Mouse (Mus musculus): ENCODE measurements at regions not wholly inside any gene's neighbourhood (a gene's known extent, or its start where the extent isn't known, plus 50 kb on each side); places are given as distances from the start of the nearest gene placed in this dataset.

- 92% methylated on average over 7 of the region's 7 CpGs for WGBS
- no peak overlapping the region for H3K9ac ChIP-seq (ENCODE audit: low read length)
- H3K9me3 ChIP-seq (ENCODE audit: control insufficient read depth, low read length), result no peaks in the 10 kb centered on the region
- H3K4me1 ChIP-seq (ENCODE audit: control insufficient read depth, insufficient read depth, low read length), result no peaks in the 10 kb centered on the region
- ATAC-seq (ENCODE audit: insufficient number of reproducible peaks, low FRiP score, low TSS enrichment, low read depth) (no peak), DNase-seq (ENCODE audit: low spot score) (no peak)
- no peak overlapping the region for H3K4me3 ChIP-seq (ENCODE audit: low read depth, low read length)
- no peak overlapping the region for H3K27ac ChIP-seq (replicated peaks; ENCODE audit: low read depth, low read length)
- no peaks in the 10 kb centered on the region for H3K36me3 ChIP-seq (ENCODE audit: control insufficient read depth, insufficient read depth, low read length)
- H3K27me3 ChIP-seq (ENCODE audit: control insufficient read depth, insufficient read depth, low read length), result no peaks in the 10 kb centered on the region
- no peak overlapping the region for H3K4me2 ChIP-seq (ENCODE audit: low read depth, severe bottlenecking)
These were observed 70.5 kb downstream of the Tmx1 start for GRCm38 (mm10) chr12:70523379-70523778.

GRCm38 (mm10) chr12:70524703-70525102, 71.8 kb downstream of the Tmx1 start:
- no peak overlapping the region for H3K4me2 ChIP-seq (ENCODE audit: low read depth, severe bottlenecking)
- H3K36me3 ChIP-seq (ENCODE audit: control insufficient read depth, insufficient read depth, low read length), result no peaks in the 10 kb centered on the region
- H3K9me3 ChIP-seq (ENCODE audit: control insufficient read depth, low read length), result no peaks in the 10 kb centered on the region
- no peak overlapping the region for H3K4me3 ChIP-seq (ENCODE audit: low read depth, low read length)
- no peaks in the 10 kb centered on the region for H3K4me1 ChIP-seq (ENCODE audit: control insufficient read depth, insufficient read depth, low read length)
- no peak overlapping the region for H3K9ac ChIP-seq (ENCODE audit: low read length)
- WGBS, result 89% methylated on average over 4 of the region's 4 CpGs
- H3K27ac ChIP-seq (replicated peaks; ENCODE audit: low read depth, low read length), result no peak overlapping the region
- H3K27me3 ChIP-seq (ENCODE audit: control insufficient read depth, insufficient read depth, low read length), result no peaks in the 10 kb centered on the region
- DNase-seq (ENCODE audit: low spot score), result no peak
- ATAC-seq (ENCODE audit: insufficient number of reproducible peaks, low FRiP score, low TSS enrichment, low read depth), result no peak

- Histone ChIP-seq H3K4me1 (ENCODE audit: control insufficient read depth, insufficient read depth, low read length) (no peaks in the 10 kb centered on the region), H3K9ac (ENCODE audit: low read length) (no peak overlapping the region), H3K27me3 (ENCODE audit: control insufficient read depth, insufficient read depth, low read length) (no peaks in the 10 kb centered on the region), H3K9me3 (ENCODE audit: control insufficient read depth, low read length) (no peaks in the 10 kb centered on the region), H3K4me3 (ENCODE audit: low read depth, low read length) (no peak overlapping the region), H3K27ac (replicated peaks; ENCODE audit: low read depth, low read length) (no peak overlapping the region), H3K36me3 (ENCODE audit: control insufficient read depth, insufficient read depth, low read length) (no peaks in the 10 kb centered on the region), H3K4me2 (ENCODE audit: low read depth, severe bottlenecking) (no peak overlapping the region)
- DNase-seq (ENCODE audit: low spot score) (no peak), ATAC-seq (ENCODE audit: insufficient number of reproducible peaks, low FRiP score, low TSS enrichment, low read depth) (no peak)
These were observed 78.8 kb downstream of the Tmx1 start for GRCm38 (mm10) chr12:70531661-70532060.

GRCm38 (mm10) chr12:70532225-70532624, 79.3 kb downstream of the Tmx1 start:
- Histone ChIP-seq H3K27ac (replicated peaks; ENCODE audit: low read depth, low read length) (no peak overlapping the region), H3K27me3 (ENCODE audit: control insufficient read depth, insufficient read depth, low read length) (no peaks in the 10 kb centered on the region), H3K9me3 (ENCODE audit: control insufficient read depth, low read length) (no peaks in the 10 kb centered on the region), H3K4me2 (ENCODE audit: low read depth, severe bottlenecking) (no peak overlapping the region), H3K4me3 (ENCODE audit: low read depth, low read length) (no peak overlapping the region), H3K36me3 (ENCODE audit: control insufficient read depth, insufficient read depth, low read length) (no peaks in the 10 kb centered on the region), H3K4me1 (ENCODE audit: control insufficient read depth, insufficient read depth, low read length) (no peaks in the 10 kb centered on the region), H3K9ac (ENCODE audit: low read length) (no peak overlapping the region)
- DNase-seq (ENCODE audit: low spot score) (no peak), ATAC-seq (ENCODE audit: insufficient number of reproducible peaks, low FRiP score, low TSS enrichment, low read depth) (no peak)
- 81% methylated on average over 10 of the region's 10 CpGs for WGBS

GRCm38 (mm10) chr12:70532843-70533242, 79.9 kb downstream of the Tmx1 start:
- Histone ChIP-seq H3K4me2 (ENCODE audit: low read depth, severe bottlenecking) (no peak overlapping the region), H3K36me3 (ENCODE audit: control insufficient read depth, insufficient read depth, low read length) (no peaks in the 10 kb centered on the region), H3K27me3 (ENCODE audit: control insufficient read depth, insufficient read depth, low read length) (no peaks in the 10 kb centered on the region), H3K4me3 (ENCODE audit: low read depth, low read length) (no peak overlapping the region), H3K4me1 (ENCODE audit: control insufficient read depth, insufficient read depth, low read length) (no peaks in the 10 kb centered on the region), H3K9me3 (ENCODE audit: control insufficient read depth, low read length) (no peaks in the 10 kb centered on the region), H3K9ac (ENCODE audit: low read length) (no peak overlapping the region), H3K27ac (replicated peaks; ENCODE audit: low read depth, low read length) (peak overlapping the region; percentile 61; the same call in 1 of the 2 replicates)
- ATAC-seq (ENCODE audit: insufficient number of reproducible peaks, low FRiP score, low TSS enrichment, low read depth) (no peak), DNase-seq (ENCODE audit: low spot score) (peak; percentile 37)
- 70% methylated on average over 10 of the region's 10 CpGs for WGBS

- H3K9me3 ChIP-seq (ENCODE audit: control insufficient read depth, low read length), result no peaks in the 10 kb centered on the region
- no peaks in the 10 kb centered on the region for H3K36me3 ChIP-seq (ENCODE audit: control insufficient read depth, insufficient read depth, low read length)
- no peak overlapping the region for H3K4me2 ChIP-seq (ENCODE audit: low read depth, severe bottlenecking)
- ATAC-seq (ENCODE audit: insufficient number of reproducible peaks, low FRiP score, low TSS enrichment, low read depth) (no peak), DNase-seq (ENCODE audit: low spot score) (no peak)
- no peak overlapping the region for H3K27ac ChIP-seq (replicated peaks; ENCODE audit: low read depth, low read length)
- H3K27me3 ChIP-seq (ENCODE audit: control insufficient read depth, insufficient read depth, low read length), result no peaks in the 10 kb centered on the region
- 69% methylated on average over 12 of the region's 12 CpGs for WGBS
- H3K9ac ChIP-seq (ENCODE audit: low read length), result no peak overlapping the region
- no peak overlapping the region for H3K4me3 ChIP-seq (ENCODE audit: low read depth, low read length)
- no peaks in the 10 kb centered on the region for H3K4me1 ChIP-seq (ENCODE audit: control insufficient read depth, insufficient read depth, low read length)
These were observed 80.6 kb downstream of the Tmx1 start for GRCm38 (mm10) chr12:70533375-70533935.

- DNase-seq (ENCODE audit: low spot score) (no peak), ATAC-seq (ENCODE audit: insufficient number of reproducible peaks, low FRiP score, low TSS enrichment, low read depth) (no peak)
- H3K9ac ChIP-seq (ENCODE audit: low read length), result no peak overlapping the region
- 92% methylated on average over 4 of the region's 4 CpGs for WGBS
- no peak overlapping the region for H3K4me2 ChIP-seq (ENCODE audit: low read depth, severe bottlenecking)
- H3K9me3 ChIP-seq (ENCODE audit: control insufficient read depth, low read length), result no peaks in the 10 kb centered on the region
- H3K4me1 ChIP-seq (ENCODE audit: control insufficient read depth, insufficient read depth, low read length), result 0 out of 2 replicates have a peak, but pooled peaks cover 2% of the 10 kb centered on the region
- no peak overlapping the region for H3K27ac ChIP-seq (replicated peaks; ENCODE audit: low read depth, low read length)
- H3K4me3 ChIP-seq (ENCODE audit: low read depth, low read length), result no peak overlapping the region
- H3K36me3 ChIP-seq (ENCODE audit: control insufficient read depth, insufficient read depth, low read length), result no peaks in the 10 kb centered on the region
- H3K27me3 ChIP-seq (ENCODE audit: control insufficient read depth, insufficient read depth, low read length), result no peaks in the 10 kb centered on the region
These were observed 86.2 kb downstream of the Tmx1 start for GRCm38 (mm10) chr12:70539124-70539523.

GRCm38 (mm10) chr12:70539856-70540255, 87.0 kb downstream of the Tmx1 start:
- ATAC-seq (ENCODE audit: insufficient number of reproducible peaks, low FRiP score, low TSS enrichment, low read depth), result no peak
- Histone ChIP-seq H3K4me2 (ENCODE audit: low read depth, severe bottlenecking) (no peak overlapping the region), H3K4me3 (ENCODE audit: low read depth, low read length) (no peak overlapping the region), H3K36me3 (ENCODE audit: control insufficient read depth, insufficient read depth, low read length) (no peaks in the 10 kb centered on the region), H3K9me3 (ENCODE audit: control insufficient read depth, low read length) (no peaks in the 10 kb centered on the region), H3K27ac (replicated peaks; ENCODE audit: low read depth, low read length) (no peak overlapping the region), H3K9ac (ENCODE audit: low read length) (no peak overlapping the region), H3K27me3 (ENCODE audit: control insufficient read depth, insufficient read depth, low read length) (no peaks in the 10 kb centered on the region), H3K4me1 (ENCODE audit: control insufficient read depth, insufficient read depth, low read length) (0 out of 2 replicates have a peak, but pooled peaks cover 2% of the 10 kb centered on the region)
- WGBS, result 93% methylated on average over 14 of the region's 14 CpGs
- no peak for DNase-seq (ENCODE audit: low spot score)

GRCm38 (mm10) chr12:70541432-70541831, 88.5 kb downstream of the Tmx1 start:
- Histone ChIP-seq H3K9me3 (ENCODE audit: control insufficient read depth, low read length) (no peaks in the 10 kb centered on the region), H3K27ac (replicated peaks; ENCODE audit: low read depth, low read length) (no peak overlapping the region), H3K4me3 (ENCODE audit: low read depth, low read length) (no peak overlapping the region), H3K27me3 (ENCODE audit: control insufficient read depth, insufficient read depth, low read length) (no peaks in the 10 kb centered on the region), H3K9ac (ENCODE audit: low read length) (no peak overlapping the region), H3K36me3 (ENCODE audit: control insufficient read depth, insufficient read depth, low read length) (no peaks in the 10 kb centered on the region), H3K4me1 (ENCODE audit: control insufficient read depth, insufficient read depth, low read length) (0 out of 2 replicates have a peak, but pooled peaks cover 2% of the 10 kb centered on the region), H3K4me2 (ENCODE audit: low read depth, severe bottlenecking) (no peak overlapping the region)
- no peak for ATAC-seq (ENCODE audit: insufficient number of reproducible peaks, low FRiP score, low TSS enrichment, low read depth)
- no peak for DNase-seq (ENCODE audit: low spot score)
- 92% methylated on average over 4 of the region's 4 CpGs for WGBS
